Mouse (Mus musculus): ENCODE data around the gene Sppl2b. TPM values are rescaled to one million over a fixed set of nuclear protein-coding genes. Genes with fewer than 3 reads are reported as not detected.
A peak's percentile ranks its signal among the peaks of the same experiment; 100 is the strongest.

Sppl2b gene
- total and polyA plus RNA-seq, 3 experiments: 52.0 to 65.9 TPM; not detected in 1

DNA sequence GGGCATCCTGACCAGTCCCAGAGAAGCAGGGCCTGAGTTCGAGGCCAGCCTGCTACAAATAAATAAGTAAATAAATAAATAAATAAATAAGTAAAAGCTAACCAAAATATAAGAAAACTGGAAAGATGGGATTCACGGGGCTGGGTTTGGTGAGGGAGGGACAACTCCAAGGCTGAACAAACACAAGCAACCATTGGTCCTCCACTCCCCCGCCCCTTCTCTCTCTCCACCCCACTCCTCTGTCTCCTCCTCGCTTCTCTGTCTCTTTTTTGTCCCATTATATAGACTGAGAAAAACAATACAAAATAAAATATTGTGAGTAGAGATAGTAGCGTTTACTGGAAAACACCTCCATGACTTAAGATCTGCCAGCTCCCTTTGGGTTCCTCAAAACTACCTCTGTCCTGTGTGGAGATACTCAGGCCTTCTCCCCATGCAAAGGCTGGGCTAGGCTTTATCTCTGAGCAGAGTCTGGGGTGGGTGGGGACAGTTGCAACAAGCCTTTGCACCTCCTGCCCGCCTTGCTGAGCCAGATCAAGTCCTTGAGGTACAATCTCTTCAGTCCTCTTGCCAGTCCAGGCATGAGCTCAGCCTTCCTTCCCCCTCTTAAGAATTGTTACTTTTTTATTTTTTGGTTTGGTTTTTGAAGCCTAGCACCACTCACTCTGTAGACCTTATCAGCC is 36.3 kb upstream of the Sppl2b start:
- no peaks in the 10 kb centered on the region for H3K79me2 ChIP-seq (ENCODE audit: control insufficient read depth, insufficient read depth, low read length, poor library complexity)
- peaks cover 0 to 8% of the 10 kb centered on the region in 2 experiments; a peak in 1 of 4 replicates for H3K36me3 ChIP-seq (ENCODE audit: control insufficient read depth in 1 of 2, insufficient read depth in 2 of 2, low read length in 2 of 2)
- no peaks in the 10 kb centered on the region for H3K9me3 ChIP-seq (replicated peaks; ENCODE audit: insufficient read depth, low read length)
- no peaks in the 10 kb centered on the region for H3K27me3 ChIP-seq (ENCODE audit: control insufficient read depth in 1 of 2, insufficient read depth in 2 of 2, low read length in 2 of 2)
- H3K9ac ChIP-seq (ENCODE audit: control insufficient read depth, low read depth, low read length, poor library complexity, severe bottlenecking): peak overlapping the region; percentile 38
- no peak for TF ChIP-seq USF1 (IDR thresholded peaks at IDR 0.05; ENCODE audit: low read depth, low read length)
- TF ChIP-seq ZKSCAN1 (IDR thresholded peaks at IDR 0.05; ENCODE audit: low read depth, low read length): no peak
- TF ChIP-seq MYC (IDR thresholded peaks at IDR 0.05; ENCODE audit: low read depth, low read length): 0 out of 2 replicates have a peak, but pooled peaks have one; percentile 39
- peak; percentile 72 for TF ChIP-seq SIN3A (IDR thresholded peaks at IDR 0.05; ENCODE audit: low read length)
- peak; percentile 78 for TF ChIP-seq TAL1 (IDR thresholded peaks at IDR 0.05; ENCODE audit: low read length)
- no peak for TF ChIP-seq MAX (IDR thresholded peaks at IDR 0.05; ENCODE audit: low read length)
- 0 out of 2 replicates have a peak, but pooled peaks have one; percentile 20 for TF ChIP-seq MEF2A (IDR thresholded peaks at IDR 0.05; ENCODE audit: extremely low read depth, insufficient replicate concordance, low read depth, low read length, poor library complexity, severe bottlenecking)
- no peak for TF ChIP-seq NRF1 (IDR thresholded peaks at IDR 0.05; ENCODE audit: insufficient read depth, low read depth, low read length, poor library complexity, severe bottlenecking)
- TF ChIP-seq CTCF (IDR thresholded peaks at IDR 0.05 in 2 of 3, conservative IDR thresholded peaks at IDR 0.05 in 1 of 3; ENCODE audit: control insufficient read depth in 1 of 3, insufficient read depth in 1 of 3, low read depth in 2 of 3, low read length in 3 of 3, poor library complexity in 1 of 3, severe bottlenecking in 1 of 3): no peak
- peak; percentile 73 for TF ChIP-seq GATA1 (IDR thresholded peaks at IDR 0.05; ENCODE audit: low read depth, low read length)
- peak; percentile 84; the same call in 1 of the 2 replicates for TF ChIP-seq UBTF (IDR thresholded peaks at IDR 0.05; ENCODE audit: borderline replicate concordance, insufficient read depth, low read depth, low read length)
- TF ChIP-seq POLR2AphosphoS5 (IDR thresholded peaks at IDR 0.05; ENCODE audit: borderline replicate concordance, low read depth, low read length): no peak
- no peak for TF ChIP-seq E2F4 (IDR thresholded peaks at IDR 0.05; ENCODE audit: borderline replicate concordance, low read depth, low read length)
- peak; percentile 94 for TF ChIP-seq TBP (IDR thresholded peaks at IDR 0.05; ENCODE audit: low read depth, low read length)
- no peak for TF ChIP-seq ELF1 (IDR thresholded peaks at IDR 0.05; ENCODE audit: low read depth, low read length)
- no peak; the same call in 1 of the 2 replicates for TF ChIP-seq HCFC1 (IDR thresholded peaks at IDR 0.05; ENCODE audit: low read depth, low read length)
- peak; percentile 67 for TF ChIP-seq TCF12 (IDR thresholded peaks at IDR 0.05; ENCODE audit: low read depth, low read length)
- peak; percentile 12; the same call in 1 of the 2 replicates for TF ChIP-seq RCOR1 (IDR thresholded peaks at IDR 0.05; ENCODE audit: low read depth, low read length)
- no peak for TF ChIP-seq MYB (IDR thresholded peaks at IDR 0.05; ENCODE audit: low read depth, low read length)
- no peak for TF ChIP-seq SMC3 (IDR thresholded peaks at IDR 0.05; ENCODE audit: low read depth, low read length)
- TF ChIP-seq EP300 (IDR thresholded peaks at IDR 0.05; ENCODE audit: low read depth in 1 of 2, low read length in 2 of 2): peak in 1 of 2 experiments; percentile 57; a peak in 3 of 4 replicates
- H3K4me1 ChIP-seq (ENCODE audit: control insufficient read depth in 1 of 2, insufficient read depth in 2 of 2, low read length in 2 of 2): peaks cover 5 to 12% of the 10 kb centered on the region in 2 experiments
- peak overlapping the region in 1 of 2 experiments; percentile 21; a peak in 1 of 4 replicates for H3K4me3 ChIP-seq (ENCODE audit: control insufficient read depth in 1 of 2, insufficient read depth in 1 of 2, low read depth in 2 of 2, low read length in 2 of 2)
- peak; percentile 95 for DNase-seq (ENCODE audit: low read depth, low spot score)
- H3K27ac ChIP-seq (ENCODE audit: control insufficient read depth, low read depth, low read length): peak overlapping the region; percentile 62

All from MEL (cell line).